Mouse (Mus musculus) stomach, postnatal 0 days (tissue): ENCODE results near the gene Gm21969. TPM values are rescaled to one million over a fixed set of nuclear protein-coding genes. Genes with fewer than 3 reads are reported as not detected.

Experiments
- ATAC-seq: fragments of 200-750 bp; cut with Nextera tagmentation; 2 replicates; pipeline ENCODE4 v1.8.0; 2017; ENCODE audit not compliant: low FRiP score, low TSS enrichment
- DNase-seq: peaks from one replicate; pipeline ENCODE4 v3.0.0-alpha.2; 2016; ENCODE audit warnings: low spot score
- H3K27ac ChIP-seq: fragments of 300-500 bp; sonication (generic); replicated peaks from 2 replicates; pipeline ENCODE4 v1.5.1; 2014; ENCODE audit warnings: mild to moderate bottlenecking, control low read depth
- H3K27me3 ChIP-seq: fragments of 300-500 bp; sonication (generic); 2 replicates; pipeline ENCODE4 v1.6.1; 2014; ENCODE audit warnings: low read length; ENCODE audit not compliant: control insufficient read depth, insufficient read depth
- H3K36me3 ChIP-seq: fragments of 300-500 bp; sonication (generic); 2 replicates; pipeline ENCODE4 v1.6.1; 2014; ENCODE audit warnings: low read length, mixed read lengths; ENCODE audit not compliant: control insufficient read depth, insufficient read depth
- H3K4me1 ChIP-seq: fragments of 300-500 bp; sonication (generic); replicated peaks from 2 replicates; pipeline ENCODE4 v1.6.1; 2014; ENCODE audit warnings: antibody characterized with exemption; ENCODE audit not compliant: control insufficient read depth, insufficient read depth
- H3K4me2 ChIP-seq: fragments of 300-500 bp; sonication (generic); replicated peaks from 2 replicates; pipeline ENCODE4 v1.6.1; 2014; ENCODE audit warnings: low read depth, mild to moderate bottlenecking, control low read depth, moderate library complexity
- H3K4me3 ChIP-seq: fragments of 300-500 bp; sonication (generic); 2 replicates; pipeline ENCODE4 v1.5.1; 2014; ENCODE audit warnings: low read depth, low read length, control low read depth
- H3K9ac ChIP-seq: fragments of 300-500 bp; sonication (generic); 2 replicates; pipeline ENCODE4 v1.6.1; 2014; ENCODE audit warnings: mild to moderate bottlenecking, low read length, control low read depth, mixed read lengths
- H3K9me3 ChIP-seq: fragments of 300-500 bp; sonication (generic); 2 replicates; pipeline ENCODE4 v1.6.1; 2016; ENCODE audit warnings: low read length; ENCODE audit not compliant: control insufficient read depth
- CTCF ChIP-seq: IDR thresholded peaks from 2 replicates; pipeline ENCODE4 v1.5.1; 2016; ENCODE audit warnings: antibody characterized with exemption, low read depth, mild to moderate bottlenecking, moderate library complexity
- EP300 ChIP-seq: optimal IDR thresholded peaks from 2 replicates; pipeline ENCODE3; 2016; ENCODE audit warnings: antibody characterized with exemption
- WGBS: fragments of 180-500 bp; shearing (Covaris S2); extraction: QIAGEN DNeasy Blood & Tissue Kit; methylation state at CpG from one replicate; pipeline ENCODE4 v1.1.7; 2014; 5-methylcytosine and 5-hydroxymethylcytosine counted together
- polyA plus RNA-seq: library from polyadenylated mRNA; unstranded; fragments of >200 nt; fragmentation: Nextera tagmentation; extraction: Ambion mirVana; gene quantifications from 2 replicates; pipeline ENCODE4 v1.2.1, GENCODE M21; 2015

The Gm21969 gene
- polyA plus RNA-seq, 1 experiment from 2014 or later = not detected

- Histone ChIP-seq H3K4me2 (peak overlapping the region; percentile 55), H3K9me3 (no peaks in the 10 kb centered on the region), H3K27ac (peak overlapping the region; percentile 84; the same call in 1 of the 2 replicates), H3K4me1 (no peaks in the 10 kb centered on the region), H3K27me3 (no peaks in the 10 kb centered on the region), H3K9ac (no peak overlapping the region), H3K4me3 (peak overlapping the region; percentile 43; the same call in 1 of the 2 replicates), H3K36me3 (peaks cover 12% of the 10 kb centered on the region)
- TF ChIP-seq EP300 = no peak
- WGBS = 42% methylated on average over 3 of the region's 3 CpGs
- ATAC-seq (no peak), DNase-seq (no peak)
These were observed 14.0 kb downstream of the Gm21969 start for GRCm38 (mm10) chr4:139617001-139617364.

DNA sequence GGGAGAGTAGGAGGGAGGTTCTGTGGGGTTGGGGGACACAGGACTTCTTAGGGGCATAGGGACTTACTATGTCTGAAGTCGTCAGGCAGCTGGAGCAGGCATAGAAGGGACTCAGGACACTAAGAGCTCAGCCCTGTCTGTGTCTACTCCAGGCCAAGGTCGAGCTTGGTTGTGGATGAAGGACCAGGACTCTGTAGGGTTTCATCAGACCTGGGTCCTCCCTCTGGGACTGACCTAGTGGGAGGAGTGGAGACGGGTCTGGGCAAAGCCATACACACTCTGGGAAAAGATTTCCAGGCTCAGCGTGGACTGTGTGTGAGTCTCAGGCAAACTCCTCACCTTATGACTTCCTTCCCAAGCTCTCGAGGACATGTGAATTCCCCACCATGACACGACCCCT lies 16.8 kb downstream of the Gm21969 start:
- Histone ChIP-seq H3K4me1 (0 out of 2 replicates have a peak, but pooled peaks cover 1% of the 10 kb centered on the region), H3K4me2 (no peak overlapping the region), H3K9me3 (no peaks in the 10 kb centered on the region), H3K27ac (no peak overlapping the region), H3K9ac (no peak overlapping the region), H3K4me3 (no peak overlapping the region), H3K27me3 (no peaks in the 10 kb centered on the region), H3K36me3 (0 out of 2 replicates have a peak, but pooled peaks cover 3% of the 10 kb centered on the region)
- 72% methylated on average over 6 of the region's 6 CpGs for WGBS
- TF ChIP-seq CTCF (no peak), EP300 (no peak)
- DNase-seq (no peak), ATAC-seq (no peak)

DNA sequence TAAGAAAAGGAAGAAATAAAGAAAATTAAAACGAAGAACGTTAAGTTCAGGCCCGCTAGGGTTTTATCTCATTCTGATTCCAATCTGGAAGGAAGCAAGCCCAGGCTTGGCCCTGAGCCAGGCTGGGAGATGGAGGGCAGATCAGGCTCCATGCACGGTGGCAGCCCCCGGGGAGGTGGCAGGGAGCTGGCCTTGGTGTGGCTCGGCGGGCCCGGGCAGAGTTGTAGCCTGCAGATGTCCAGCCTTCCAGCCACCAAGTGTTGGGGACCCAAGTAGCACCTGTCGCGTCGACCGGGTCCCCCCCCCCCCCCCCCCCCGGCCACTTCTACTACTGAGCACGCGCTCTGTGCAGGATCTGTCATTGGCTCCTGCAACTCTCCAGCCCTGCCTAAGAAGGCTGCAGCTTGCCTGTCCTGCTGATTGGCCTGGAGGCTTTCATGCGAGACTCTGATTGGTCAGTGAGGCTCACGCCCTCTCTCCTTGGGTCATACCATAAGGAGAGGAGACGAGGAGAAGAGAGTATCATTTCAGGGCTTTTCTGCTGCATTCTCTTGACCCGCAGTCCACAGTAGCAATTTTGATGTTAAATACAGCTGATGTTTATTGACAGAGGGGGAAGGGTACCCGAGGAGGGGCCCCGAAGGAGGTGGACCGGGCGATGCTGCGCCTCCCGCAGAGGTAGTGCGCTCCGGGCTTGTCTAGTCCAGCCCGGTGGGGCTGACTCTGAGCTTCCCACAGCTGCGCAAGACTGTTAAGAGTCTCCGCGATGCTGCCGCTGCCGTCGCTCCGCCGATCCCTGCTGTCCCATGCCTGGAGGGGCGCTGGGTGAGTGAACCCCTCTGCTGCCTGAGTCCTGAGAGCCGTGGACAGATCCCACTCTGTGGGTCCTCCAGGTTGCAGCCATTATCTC lies 19.6 kb downstream of the Gm21969 start, which contains the start of gene Aldh4a1:
TSS of gene Aldh4a1 (plus strand) at position 494 of the 910 bp plus-strand sequence.
- ATAC-seq (peak; percentile 99), DNase-seq (peak; percentile 92)
- 0 out of 2 replicates have a peak, but pooled peaks cover 2% of the 10 kb centered on the region for H3K4me1 ChIP-seq
- TF ChIP-seq CTCF = no peak; the same call in 1 of the 2 replicates
- peak; percentile 83 for TF ChIP-seq EP300
- H3K27ac ChIP-seq = peak within 1 kb of the TSS; percentile 88
- H3K4me2 ChIP-seq = peak within 1 kb of the TSS; percentile 98
- H3K36me3 ChIP-seq = 0 out of 2 replicates have a peak, but pooled peaks cover 2% of the 10 kb centered on the region
- H3K9me3 ChIP-seq = no peaks in the 10 kb centered on the region
- no peaks in the 10 kb centered on the region for H3K27me3 ChIP-seq
- H3K9ac ChIP-seq = peak within 1 kb of the TSS; percentile 73
- peak within 1 kb of the TSS; percentile 70 for H3K4me3 ChIP-seq
- 0% methylated on average over 37 of the region's 38 CpGs for WGBS

DNA sequence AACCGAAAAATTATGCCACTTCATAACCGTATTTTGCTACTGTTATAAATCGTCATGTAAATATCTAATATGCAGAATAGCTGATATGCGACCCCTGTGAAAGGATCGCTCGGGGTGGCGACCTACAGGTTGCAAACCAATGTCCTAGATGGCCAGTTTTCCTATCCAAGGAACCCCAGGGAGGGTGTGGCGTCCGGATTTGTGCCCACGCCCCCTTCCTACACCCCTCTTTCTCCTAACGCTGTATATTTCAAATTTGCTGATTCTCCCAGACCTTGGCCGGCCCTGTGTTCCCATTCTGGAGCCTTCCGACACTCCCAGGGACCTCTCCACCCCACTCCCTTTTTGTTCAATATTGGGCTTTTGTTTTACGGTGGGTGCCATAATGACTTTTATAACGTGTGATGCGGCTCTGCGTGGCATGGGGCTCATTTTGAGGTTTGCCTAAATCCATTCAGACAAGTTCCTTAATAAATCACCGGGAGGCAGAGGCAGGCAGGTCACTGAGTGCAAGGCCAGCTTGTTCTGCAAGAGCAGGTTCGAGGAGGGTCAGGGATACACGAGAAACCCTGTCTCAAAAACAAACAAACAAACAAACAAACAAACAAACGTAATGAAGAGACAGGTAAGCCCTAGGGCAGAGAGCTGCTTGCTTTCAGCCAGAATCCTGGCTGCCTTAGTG lies 20.6 kb downstream of the Gm21969 start:
- WGBS = 13% methylated on average over 21 of the region's 21 CpGs
- ATAC-seq = no peak
- peak overlapping the region; percentile 98 for H3K4me2 ChIP-seq
- peak overlapping the region; percentile 73 for H3K9ac ChIP-seq
- peak overlapping the region; percentile 88; the same call in 1 of the 2 replicates for H3K27ac ChIP-seq
- H3K9me3 ChIP-seq = no peaks in the 10 kb centered on the region
- H3K27me3 ChIP-seq = no peaks in the 10 kb centered on the region
- no peak for DNase-seq
- H3K4me3 ChIP-seq = peak overlapping the region; percentile 70
- H3K36me3 ChIP-seq = no peaks in the 10 kb centered on the region
- 0 out of 2 replicates have a peak, but pooled peaks cover 2% of the 10 kb centered on the region for H3K4me1 ChIP-seq
- TF ChIP-seq EP300 = no peak
- no peak for TF ChIP-seq CTCF

GRCm38 (mm10) chr4:139624116-139624489 lies 21.1 kb downstream of the Gm21969 start:
- H3K9me3 ChIP-seq = no peaks in the 10 kb centered on the region
- H3K4me1 ChIP-seq = 0 out of 2 replicates have a peak, but pooled peaks cover 2% of the 10 kb centered on the region
- H3K4me2 ChIP-seq = peak overlapping the region; percentile 98
- H3K4me3 ChIP-seq = peak overlapping the region; percentile 70; the same call in 1 of the 2 replicates
- ATAC-seq (no peak), DNase-seq (no peak)
- H3K27ac ChIP-seq = 0 out of 2 replicates have a peak overlapping the region, but pooled peaks have one; percentile 8
- peak overlapping the region; percentile 27; the same call in 1 of the 2 replicates for H3K9ac ChIP-seq
- no peaks in the 10 kb centered on the region for H3K27me3 ChIP-seq
- WGBS = 55% methylated on average over 5 of the region's 5 CpGs
- TF ChIP-seq EP300 (no peak), CTCF (no peak)
- H3K36me3 ChIP-seq = no peaks in the 10 kb centered on the region
